Mouse (Mus musculus) adrenal gland, postnatal 25 days (tissue): ENCODE measurements around the gene 3110082J24Rik. TPM values are rescaled to one million over a fixed set of nuclear protein-coding genes. Genes with fewer than 3 reads are reported as not detected.
"Not testable (repeated sequence)": the region's sequence is repeated elsewhere in the genome, so short reads cannot be mapped to it uniquely, and the experiment has no call there.

Experiments used
- DNase-seq: peaks from one replicate; pipeline ENCODE4 v3.0.0; 2021; ENCODE audit warnings: mixed read lengths
- total RNA-seq: library from RNA; stranded (reverse); gene quantifications from 2 replicates; pipeline ENCODE4 v1.2.3, GENCODE M21; 2021

Gene 3110082J24Rik
- total RNA-seq, 1 experiment from 2014 or later, result not detected

- DNase-seq, result no peak
These were observed 34.2 kb downstream of the 3110082J24Rik start for GRCm38 (mm10) chr5:30071677-30072076.

GRCm38 (mm10) chr5:30067726-30068125 lies 38.2 kb downstream of the 3110082J24Rik start:
- no peak for DNase-seq

DNA sequence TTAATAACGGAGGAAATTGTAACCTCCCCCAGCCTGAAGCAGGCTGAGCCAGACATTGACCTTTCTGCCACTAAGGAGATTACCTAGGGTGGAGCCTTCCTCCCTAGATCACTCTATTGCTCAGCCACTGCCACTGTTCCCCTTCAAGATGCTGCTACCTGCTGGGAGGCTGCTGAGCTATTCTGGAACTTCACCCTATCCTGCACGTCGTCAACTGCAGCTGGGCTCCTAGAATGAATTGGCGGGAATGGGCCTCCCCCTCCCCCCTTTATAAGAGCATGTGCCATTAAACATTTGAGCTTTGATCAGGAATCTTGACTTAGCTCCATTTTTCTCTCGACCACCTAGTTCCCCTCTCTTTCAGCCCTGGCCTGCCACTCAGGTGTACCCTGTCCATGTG lies 46.3 kb downstream of the 3110082J24Rik start:
- not testable (repeated sequence) for DNase-seq

DNA sequence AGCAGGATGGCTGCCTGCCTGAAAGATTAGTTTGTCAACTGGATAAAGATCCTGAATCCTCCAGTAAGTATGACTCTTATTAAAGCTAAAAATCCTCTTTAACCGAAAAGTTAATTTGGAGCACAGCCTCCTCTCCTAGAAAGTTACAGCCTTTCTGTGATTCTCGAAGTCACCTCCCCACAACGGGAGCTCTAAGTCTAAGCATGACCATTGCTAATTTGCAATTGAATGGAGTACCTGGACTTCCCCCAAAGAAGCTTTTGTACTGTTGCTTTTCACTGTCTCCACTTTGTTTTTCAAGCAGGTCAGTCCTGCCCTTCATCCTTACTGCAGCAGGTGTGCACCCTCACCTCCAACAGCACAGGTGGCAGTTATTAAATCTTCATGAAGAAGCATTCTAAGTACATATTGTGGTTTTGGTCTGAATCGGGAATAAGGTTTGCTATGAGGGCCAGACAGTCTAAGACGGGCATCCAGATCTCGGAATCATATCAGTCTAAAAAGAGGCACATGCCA lies 47.6 kb downstream of the 3110082J24Rik start:
- no peak for DNase-seq

Other genes with a start within 250 kb of the 3110082J24Rik start
- not detected in 2 replicates for gene Il6, start 93.0 kb downstream of the 3110082J24Rik start, total RNA-seq
- gene Tyms, start 32.5 kb downstream of the 3110082J24Rik start, total RNA-seq, result 26.6 and 33.0 TPM in 2 replicates
- 0.09 TPM in 1 of 2 replicates, not detected in the other for gene Garem2, start 925 bp downstream of the 3110082J24Rik start, total RNA-seq
- 473 and 483 TPM in 2 replicates for gene Hadha, start 49.1 kb upstream of the 3110082J24Rik start, total RNA-seq
- 681 and 777 TPM in 2 replicates for gene Hadhb, start 49.2 kb upstream of the 3110082J24Rik start, total RNA-seq
- not detected in 2 replicates for gene Adgrf3, start 99.6 kb upstream of the 3110082J24Rik start, total RNA-seq
- 22.6 and 22.7 TPM in 2 replicates for gene Selenoi, start 126.5 kb upstream of the 3110082J24Rik start, total RNA-seq
- gene Drc1, start 175.3 kb upstream of the 3110082J24Rik start, total RNA-seq, result 0.82 TPM in 1 of 2 replicates, not detected in the other